Mouse (Mus musculus) brain, embryonic 14.5 days (tissue): ENCODE results near the gene Dexi.

Experiments
- CTCF ChIP-seq: fragments of 200-500 bp; IDR thresholded peaks from 2 replicates; pipeline ENCODE4 v1.5.1; 2012; ENCODE audit warnings: inconsistent platforms, mild to moderate bottlenecking, moderate library complexity, borderline replicate concordance; ENCODE audit not compliant: insufficient read depth, insufficient read length; ENCODE audit errors: extremely low read depth
- POLR2A ChIP-seq: fragments of 200-500 bp; IDR thresholded peaks from 2 replicates; pipeline ENCODE4 v1.6.1; 2012; ENCODE audit warnings: mild to moderate bottlenecking, inconsistent platforms, borderline replicate concordance; ENCODE audit not compliant: poor library complexity, insufficient read depth, insufficient read length, severe bottlenecking; ENCODE audit errors: extremely low read depth

- TF ChIP-seq POLR2A (no peak), CTCF (no peak)
Measured at GRCm38 (mm10) chr16:10471950-10472349, 70.9 kb downstream of the Dexi start.
